Mouse (Mus musculus) kidney, embryonic 16.5 days (tissue): ENCODE measurements around the gene Cyp51. TPM values are rescaled to one million over a fixed set of nuclear protein-coding genes. Genes with fewer than 3 reads are reported as not detected.
"Not testable (repeated sequence)": the region's sequence is repeated elsewhere in the genome, so short reads cannot be mapped to it uniquely, and the experiment has no call there.

ENCODE experiments used
- ATAC-seq: fragments of 200-750 bp; cut with Nextera tagmentation; 2 replicates; pipeline ENCODE4 v1.8.0; 2017; ENCODE audit warnings: moderate TSS enrichment; ENCODE audit not compliant: low FRiP score, low TSS enrichment
- H3K27ac ChIP-seq: fragments of 300-500 bp; sonication (generic); 2 replicates; pipeline ENCODE4 v1.5.1; 2014; ENCODE audit warnings: low read length
- H3K27me3 ChIP-seq: fragments of 300-500 bp; sonication (generic); 2 replicates; pipeline ENCODE4 v1.6.1; 2014; ENCODE audit warnings: low read length, control low read depth, mixed read lengths; ENCODE audit not compliant: insufficient read depth
- H3K36me3 ChIP-seq: fragments of 300-500 bp; sonication (generic); 2 replicates; pipeline ENCODE4 v1.6.1; 2014; ENCODE audit warnings: low read length, control low read depth, mixed read lengths; ENCODE audit not compliant: insufficient read depth
- H3K4me1 ChIP-seq: fragments of 300-500 bp; sonication (generic); 2 replicates; pipeline ENCODE4 v1.6.1; 2014; ENCODE audit warnings: low read length, control low read depth, mixed read lengths; ENCODE audit not compliant: insufficient read depth
- H3K4me2 ChIP-seq: fragments of 300-500 bp; sonication (generic); replicated peaks from 2 replicates; pipeline ENCODE4 v1.6.1; 2014; ENCODE audit warnings: low read depth, low read length
- H3K4me3 ChIP-seq: fragments of 300-500 bp; sonication (generic); 2 replicates; pipeline ENCODE4 v1.5.1; 2014; ENCODE audit warnings: mild to moderate bottlenecking, low read length
- H3K9ac ChIP-seq: fragments of 300-500 bp; sonication (generic); replicated peaks from 2 replicates; pipeline ENCODE4 v1.6.1; 2014; ENCODE audit warnings: low read length
- H3K9me3 ChIP-seq: fragments of 300-500 bp; sonication (generic); 2 replicates; pipeline ENCODE4 v1.6.1; 2016; ENCODE audit warnings: low read length, control low read depth
- WGBS: fragments of 180-500 bp; shearing (Covaris S2); extraction: QIAGEN DNeasy Blood & Tissue Kit; methylation state at CpG from one replicate; pipeline ENCODE4 v1.1.7; 2014; 5-methylcytosine and 5-hydroxymethylcytosine counted together
- polyA plus RNA-seq: library from polyadenylated mRNA; unstranded; fragments of >200 nt; fragmentation: Nextera tagmentation; extraction: Ambion mirVana; gene quantifications from 2 replicates; pipeline ENCODE4 v1.2.1, GENCODE M21; 2015

Cyp51 gene
- 67.4 and 69.2 TPM in 2 replicates for polyA plus RNA-seq

GRCm38 (mm10) chr5:4104341-4105040, at the start of gene Cyp51:
Gene Cyp51, minus strand, starts transcription at chr5:4104746.
- H3K36me3 ChIP-seq = peaks cover 26% of the 10 kb centered on the region
- no peaks in the 10 kb centered on the region for H3K27me3 ChIP-seq
- under 1% methylated on average over 59 of the region's 59 CpGs for WGBS
- H3K9me3 ChIP-seq = peaks cover 2% of the 10 kb centered on the region; the same call in 1 of the 2 replicates
- peak within 1 kb of the TSS; percentile 95 for H3K27ac ChIP-seq
- H3K4me1 ChIP-seq = peaks cover 11% of the 10 kb centered on the region
- H3K4me3 ChIP-seq = peak within 1 kb of the TSS; percentile 89
- H3K9ac ChIP-seq = peak within 1 kb of the TSS; percentile 77
- peak within 1 kb of the TSS; percentile 66 for H3K4me2 ChIP-seq
- ATAC-seq = peak; percentile 98

- no peaks in the 10 kb centered on the region for H3K4me1 ChIP-seq
- no peak overlapping the region for H3K4me3 ChIP-seq
- H3K4me2 ChIP-seq = no peak overlapping the region
- no peak overlapping the region for H3K27ac ChIP-seq
- H3K27me3 ChIP-seq = no peaks in the 10 kb centered on the region
- WGBS = 97% methylated on average over 5 of the region's 5 CpGs
- no peaks in the 10 kb centered on the region for H3K36me3 ChIP-seq
- H3K9ac ChIP-seq = no peak overlapping the region
- H3K9me3 ChIP-seq = no peaks in the 10 kb centered on the region
- no peak for ATAC-seq
These were observed 8.1 kb upstream of the Cyp51 start for GRCm38 (mm10) chr5:4112570-4113098.

- not testable (repeated sequence) for H3K27me3 ChIP-seq, H3K4me2 ChIP-seq, H3K36me3 ChIP-seq, H3K9me3 ChIP-seq, H3K27ac ChIP-seq, H3K9ac ChIP-seq, H3K4me3 ChIP-seq, ATAC-seq
- 75% methylated on average over 7 of the region's 7 CpGs for WGBS
- H3K4me1 ChIP-seq = peaks cover 11% of the 10 kb centered on the region
These were observed 2.5 kb upstream of the Cyp51 start for GRCm38 (mm10) chr5:4107056-4107455.

GRCm38 (mm10) chr5:4105651-4106186, 1.2 kb upstream of the Cyp51 start:
- peaks cover 2% of the 10 kb centered on the region; the same call in 1 of the 2 replicates for H3K9me3 ChIP-seq
- no peaks in the 10 kb centered on the region for H3K27me3 ChIP-seq
- no peak overlapping the region for H3K27ac ChIP-seq
- ATAC-seq = no peak
- no peak overlapping the region for H3K4me3 ChIP-seq
- WGBS = 93% methylated on average over 2 of the region's 2 CpGs
- H3K4me1 ChIP-seq = peaks cover 11% of the 10 kb centered on the region
- peaks cover 17% of the 10 kb centered on the region for H3K36me3 ChIP-seq
- no peak overlapping the region for H3K9ac ChIP-seq
- H3K4me2 ChIP-seq = no peak overlapping the region

GRCm38 (mm10) chr5:4103626-4104340, 763 bp downstream of the Cyp51 start:
- under 1% methylated on average over 41 of the region's 41 CpGs for WGBS
- peak overlapping the region; percentile 77 for H3K9ac ChIP-seq
- peak overlapping the region; percentile 66 for H3K4me2 ChIP-seq
- peak overlapping the region; percentile 89 for H3K4me3 ChIP-seq
- H3K36me3 ChIP-seq = peaks cover 32% of the 10 kb centered on the region
- H3K9me3 ChIP-seq = peaks cover 2% of the 10 kb centered on the region; the same call in 1 of the 2 replicates
- H3K27ac ChIP-seq = peak overlapping the region; percentile 95
- no peaks in the 10 kb centered on the region for H3K27me3 ChIP-seq
- peak; percentile 67 for ATAC-seq
- peaks cover 11% of the 10 kb centered on the region for H3K4me1 ChIP-seq

GRCm38 (mm10) chr5:4101770-4102169, 2.8 kb downstream of the Cyp51 start:
- H3K4me1 ChIP-seq = peaks cover 11% of the 10 kb centered on the region
- no peak overlapping the region for H3K4me3 ChIP-seq
- WGBS = 87% methylated on average over 2 of the region's 2 CpGs
- H3K27me3 ChIP-seq = no peaks in the 10 kb centered on the region
- no peak for ATAC-seq
- no peak overlapping the region for H3K9ac ChIP-seq
- no peak overlapping the region for H3K27ac ChIP-seq
- peaks cover 2% of the 10 kb centered on the region; the same call in 1 of the 2 replicates for H3K9me3 ChIP-seq
- peaks cover 35% of the 10 kb centered on the region for H3K36me3 ChIP-seq
- H3K4me2 ChIP-seq = no peak overlapping the region

GRCm38 (mm10) chr5:4101031-4101430, 3.5 kb downstream of the Cyp51 start:
- Histone ChIP-seq H3K27ac (no peak overlapping the region), H3K4me3 (no peak overlapping the region), H3K9ac (no peak overlapping the region), H3K36me3 (peaks cover 35% of the 10 kb centered on the region), H3K4me1 (peaks cover 11% of the 10 kb centered on the region), H3K27me3 (no peaks in the 10 kb centered on the region), H3K9me3 (peaks cover 2% of the 10 kb centered on the region; the same call in 1 of the 2 replicates), H3K4me2 (no peak overlapping the region)
- no peak for ATAC-seq
- 97% methylated on average over 4 of the region's 4 CpGs for WGBS

- no peaks in the 10 kb centered on the region for H3K4me1 ChIP-seq
- no peaks in the 10 kb centered on the region for H3K9me3 ChIP-seq
- no peak overlapping the region for H3K27ac ChIP-seq
- ATAC-seq = no peak
- H3K4me3 ChIP-seq = no peak overlapping the region
- no peak overlapping the region for H3K9ac ChIP-seq
- 96% methylated on average over 5 of the region's 5 CpGs for WGBS
- no peaks in the 10 kb centered on the region for H3K27me3 ChIP-seq
- no peak overlapping the region for H3K4me2 ChIP-seq
- H3K36me3 ChIP-seq = peaks cover 37% of the 10 kb centered on the region
These were observed 10.1 kb downstream of the Cyp51 start for GRCm38 (mm10) chr5:4094471-4094870.

GRCm38 (mm10) chr5:4088190-4088589, 16.4 kb downstream of the Cyp51 start:
- Histone ChIP-seq H3K36me3 (peaks cover 53% of the 10 kb centered on the region), H3K4me3 (no peak overlapping the region), H3K9ac (no peak overlapping the region), H3K4me1 (no peaks in the 10 kb centered on the region), H3K27me3 (no peaks in the 10 kb centered on the region), H3K9me3 (no peaks in the 10 kb centered on the region), H3K4me2 (no peak overlapping the region), H3K27ac (no peak overlapping the region)
- ATAC-seq = no peak
- WGBS = 80% methylated on average over 5 of the region's 5 CpGs
